Mouse (Mus musculus) embryo, embryonic 10.5 days (tissue): ENCODE data around the gene Slc12a4.

Experiments
- DNase-seq: peaks from one replicate; pipeline ENCODE4 v3.0.0-alpha.2; 2015; ENCODE audit warnings: low spot score

Slc12a4 gene

GRCm38 (mm10) chr8:105969367-105969766 is 3.5 kb upstream of the Slc12a4 start:
- DNase-seq = no peak

GRCm38 (mm10) chr8:105966692-105967311 is 905 bp upstream of the Slc12a4 start:
- peak; percentile 63 for DNase-seq

DNA sequence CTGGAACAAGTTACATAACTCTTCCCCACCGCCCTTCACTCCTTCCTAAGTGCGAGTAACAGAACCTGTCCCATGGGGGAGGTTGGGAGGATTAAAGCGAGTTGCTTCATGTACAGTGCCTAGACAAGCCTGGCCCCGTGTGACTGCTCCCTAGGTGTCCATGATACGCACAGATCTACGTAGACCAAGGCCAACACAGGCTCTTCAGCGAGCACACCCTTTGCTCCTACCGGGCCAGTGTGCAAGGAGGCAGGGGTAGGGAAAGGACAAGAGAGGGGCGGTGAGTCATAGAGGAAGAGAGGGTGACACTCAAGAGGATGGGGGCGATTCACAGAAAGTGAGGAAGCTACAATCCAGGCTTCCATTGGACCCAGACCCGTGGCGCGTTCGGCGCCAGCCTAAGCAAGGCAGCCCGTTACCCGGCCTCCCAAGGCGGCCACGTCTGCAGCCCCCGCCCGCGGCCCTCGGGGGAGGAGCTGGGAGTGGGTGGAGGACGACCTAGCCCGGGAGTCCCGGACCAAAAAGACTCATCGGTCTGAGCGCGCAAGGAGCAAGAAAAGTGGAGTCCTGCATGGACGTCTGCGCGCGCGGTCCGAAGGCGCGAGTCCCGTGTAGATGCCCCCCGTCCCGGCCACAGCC is 512 bp downstream of the Slc12a4 start:
- peak; percentile 46 for DNase-seq

DNA sequence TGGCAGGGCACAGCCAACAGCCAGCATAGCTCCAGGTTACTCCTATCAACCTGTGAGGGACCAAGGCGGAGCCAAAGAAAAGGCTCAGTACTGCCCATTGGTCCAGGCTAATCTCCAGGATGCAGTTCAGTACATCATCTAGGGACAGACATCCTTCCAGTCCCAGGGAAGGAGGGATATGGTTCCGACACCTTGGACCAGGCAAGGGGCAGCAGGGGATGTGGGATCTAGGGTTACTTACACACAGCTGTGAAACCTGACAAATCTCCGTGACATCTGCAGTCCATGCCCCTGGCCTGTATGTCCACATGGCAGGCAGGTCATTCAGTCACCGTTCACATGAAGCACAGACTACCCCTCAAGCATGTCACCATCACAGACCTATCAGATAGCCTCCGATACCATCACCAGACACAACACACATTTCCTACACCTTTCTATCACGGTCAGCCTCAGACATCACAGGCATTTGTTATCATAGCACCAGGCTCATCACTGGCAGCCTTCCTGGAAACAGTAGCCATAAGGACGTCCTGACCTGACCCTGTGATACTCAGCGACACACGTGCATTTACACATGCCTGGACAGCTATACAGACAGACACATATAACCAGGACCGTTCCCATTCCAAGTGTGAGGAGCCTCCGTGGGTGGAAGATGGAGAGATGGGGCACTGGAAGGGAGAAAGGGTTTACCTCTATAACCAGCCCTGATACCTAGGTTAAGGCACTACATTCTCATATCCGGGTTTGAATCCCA is 1.2 kb downstream of the Slc12a4 start:
- DNase-seq = peak; percentile 5

DNA sequence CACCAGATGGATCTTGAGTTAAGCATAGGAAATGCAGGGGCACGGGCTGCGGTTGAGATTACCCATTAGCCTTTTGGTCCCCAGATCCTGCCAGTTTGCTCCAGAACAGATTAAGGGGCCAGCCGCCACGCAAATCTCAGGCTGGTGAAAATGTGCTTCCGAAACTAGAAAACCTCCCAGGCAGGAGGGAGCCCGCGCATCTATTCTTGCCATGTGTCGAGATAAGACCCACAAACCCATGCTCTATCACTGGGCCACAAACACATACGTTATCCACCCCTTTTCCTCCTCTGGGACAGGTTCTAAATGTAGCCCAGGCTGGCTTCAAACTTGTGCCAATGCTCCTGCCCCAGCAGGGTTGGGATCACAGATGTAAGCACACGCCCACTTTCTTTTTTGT is 4.4 kb downstream of the Slc12a4 start:
- DNase-seq = no peak

GRCm38 (mm10) chr8:105961101-105961500 is 4.8 kb downstream of the Slc12a4 start:
- no peak for DNase-seq

DNA sequence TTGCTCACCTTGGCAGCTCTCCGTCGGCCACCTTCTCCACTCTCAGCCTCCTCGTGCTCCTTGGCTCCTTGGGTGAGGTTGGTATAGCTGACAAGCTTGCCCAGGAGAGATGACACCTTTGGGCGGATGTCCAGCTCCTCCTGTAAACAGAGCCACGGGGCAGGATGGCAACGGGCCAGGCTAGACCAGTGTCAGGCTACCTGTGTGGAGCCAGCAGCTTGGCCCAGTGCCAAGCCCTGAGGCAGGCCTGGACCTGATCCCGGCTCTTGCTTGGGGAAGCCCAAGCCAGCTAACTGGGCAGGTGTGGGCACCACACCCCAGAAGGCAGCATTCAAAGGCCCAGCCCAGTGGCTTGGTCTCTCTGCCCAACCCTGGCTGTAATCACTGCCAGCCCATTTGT is 6.5 kb downstream of the Slc12a4 start:
- DNase-seq = no peak

DNA sequence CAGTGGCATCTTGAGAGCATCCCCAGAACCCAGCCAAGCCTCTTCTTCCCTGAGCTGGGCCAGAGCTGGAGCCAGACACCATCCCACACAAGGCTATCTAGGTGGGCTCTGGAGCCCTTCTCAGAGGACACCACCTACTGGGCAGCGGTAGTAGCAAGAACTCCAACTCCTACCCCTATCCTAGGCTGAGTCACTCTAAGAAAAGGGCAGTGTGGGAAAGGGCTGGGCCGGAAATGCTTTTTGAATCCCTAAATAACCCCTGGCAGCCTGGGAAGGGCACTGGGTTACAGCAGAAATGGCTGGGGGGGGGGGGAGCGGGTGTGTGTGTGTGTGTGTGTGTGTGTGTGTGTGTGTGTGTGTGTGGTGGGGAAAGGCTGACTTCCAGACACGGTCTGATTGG is 8.1 kb downstream of the Slc12a4 start:
- no peak for DNase-seq

DNA sequence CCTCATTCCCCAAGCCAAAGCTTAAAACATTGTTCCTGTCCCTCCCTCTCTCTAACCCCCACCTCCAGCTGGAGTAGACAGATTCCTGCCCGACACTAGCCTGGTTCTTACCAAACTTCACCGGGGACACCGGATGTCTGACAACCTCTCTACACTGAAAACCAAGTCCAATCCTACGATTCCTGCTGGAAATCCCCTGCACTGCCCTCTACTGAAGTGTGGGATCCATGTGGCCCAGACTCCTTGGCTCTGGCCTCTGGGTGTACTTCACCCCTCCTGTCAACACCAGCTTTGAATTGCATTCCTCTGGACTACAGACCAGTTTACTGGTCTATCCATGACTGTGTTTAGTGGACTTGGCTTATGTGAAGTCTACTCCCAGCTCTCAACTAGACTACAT is 9.3 kb downstream of the Slc12a4 start:
- no peak for DNase-seq

- DNase-seq = peak; percentile 6
These were observed 14.7 kb downstream of the Slc12a4 start for GRCm38 (mm10) chr8:105951057-105951659.

GRCm38 (mm10) chr8:105949350-105949749 is 16.5 kb downstream of the Slc12a4 start:
- no peak for DNase-seq

DNA sequence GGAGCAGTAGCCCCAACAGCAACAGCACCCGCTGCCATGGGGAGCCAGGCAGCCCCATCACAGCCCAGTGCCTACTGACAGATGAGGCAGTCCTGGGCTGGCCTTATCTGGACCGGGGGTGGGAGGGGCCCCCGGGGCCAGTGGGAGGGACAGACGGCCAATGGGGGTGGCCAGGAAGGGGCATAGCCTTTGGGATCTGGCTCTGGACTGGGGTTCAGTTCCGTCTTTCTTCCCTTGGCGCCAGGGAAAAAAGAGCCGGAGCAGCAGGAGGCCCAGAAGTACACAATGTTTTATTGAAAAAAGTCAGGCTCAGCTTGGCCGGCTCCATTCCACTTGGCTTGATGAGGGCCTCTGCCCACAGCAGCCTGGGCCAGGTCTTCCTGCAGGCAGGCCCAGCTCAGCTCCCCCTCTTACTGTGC is 22.6 kb downstream of the Slc12a4 start, which contains the start of gene Lcat:
Gene Lcat (minus strand): TSS at position 62 of the 419 bp plus-strand sequence.
- DNase-seq = no peak

DNA sequence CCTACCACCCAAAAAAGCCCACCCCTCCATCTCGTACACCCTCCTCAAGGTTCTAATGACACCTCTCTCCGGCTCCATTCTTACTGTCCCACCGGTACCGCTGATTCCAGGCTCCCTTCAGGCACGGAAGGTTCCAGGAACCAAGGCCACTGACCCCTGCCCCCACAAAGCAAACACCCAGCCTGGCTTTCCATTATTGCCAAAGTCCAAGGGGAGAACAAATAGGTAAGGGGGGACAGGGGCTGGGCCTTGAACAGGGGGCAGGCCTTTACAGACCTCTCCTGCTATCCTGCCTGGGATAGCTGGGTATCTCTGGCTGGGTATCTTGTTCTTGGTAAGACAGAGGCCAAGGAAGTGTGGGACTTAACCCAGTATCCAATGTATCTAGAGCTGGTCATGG is 23.4 kb downstream of the Slc12a4 start:
- no peak for DNase-seq

GRCm38 (mm10) chr8:105942026-105942425 is 23.9 kb downstream of the Slc12a4 start:
- no peak for DNase-seq

DNA sequence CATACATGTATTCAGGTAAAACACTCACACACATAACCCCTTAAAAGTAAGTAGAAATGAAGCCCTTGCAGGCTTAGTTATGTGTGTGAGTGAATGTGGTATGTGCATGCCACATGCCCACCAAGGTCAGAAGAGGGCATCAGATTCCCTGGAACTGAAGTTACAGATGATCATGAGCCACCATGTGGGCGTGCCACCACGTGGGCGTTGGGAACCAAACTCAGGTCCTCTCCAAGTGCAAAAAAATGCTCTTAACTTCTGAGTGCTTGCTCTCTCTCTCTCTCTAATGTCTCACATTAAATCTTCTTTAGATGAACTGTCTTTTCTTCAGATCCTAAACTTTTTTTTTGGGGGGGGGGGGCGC is 27.6 kb downstream of the Slc12a4 start, which contains the start of gene Psmb10:
Gene Psmb10 (minus strand): TSS at position 139 of the 364 bp plus-strand sequence.
- peak; percentile 53 for DNase-seq

DNA sequence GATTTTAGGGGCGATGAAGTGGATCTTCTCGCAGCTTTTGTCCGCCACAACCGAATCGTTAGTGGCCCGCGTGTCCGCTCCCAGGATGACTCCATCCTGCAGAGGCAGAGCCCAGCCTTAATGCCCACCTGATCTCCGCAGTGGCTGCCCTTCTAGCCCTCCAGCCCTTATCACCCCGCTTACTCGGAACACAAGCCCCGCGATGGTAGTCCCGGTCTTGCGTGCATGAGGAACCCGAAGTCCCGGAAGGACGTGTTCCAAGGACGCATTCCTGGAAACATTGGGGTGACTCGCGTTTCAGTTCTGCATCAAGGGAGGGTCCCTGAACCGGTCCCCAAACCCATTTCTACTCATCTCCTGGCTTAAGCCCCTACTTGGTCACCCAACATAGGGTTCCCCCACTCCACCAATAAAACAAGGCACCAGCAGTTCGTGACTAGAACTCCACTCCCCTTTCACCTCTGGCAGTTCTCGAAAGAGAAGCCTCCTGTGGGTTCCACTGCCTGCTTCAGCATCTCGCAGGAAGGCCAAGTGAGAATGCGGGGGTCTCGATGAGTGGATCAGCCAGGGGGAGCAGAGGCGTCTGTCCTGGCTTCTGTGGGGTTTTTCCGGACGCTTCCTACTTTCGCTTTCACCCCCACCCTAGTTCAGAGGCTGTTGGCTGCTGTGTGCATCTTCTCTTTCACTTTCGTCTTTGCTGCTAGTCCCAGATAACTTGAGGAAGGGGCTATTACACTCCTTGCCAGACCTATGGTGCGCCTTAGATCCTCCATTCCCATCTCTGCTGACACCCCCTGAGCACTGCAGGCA is 28.2 kb downstream of the Slc12a4 start:
- peak; percentile 39 for DNase-seq

- DNase-seq = peak; percentile 96
These were observed 28.9 kb downstream of the Slc12a4 start for GRCm38 (mm10) chr8:105936866-105937475.

DNA sequence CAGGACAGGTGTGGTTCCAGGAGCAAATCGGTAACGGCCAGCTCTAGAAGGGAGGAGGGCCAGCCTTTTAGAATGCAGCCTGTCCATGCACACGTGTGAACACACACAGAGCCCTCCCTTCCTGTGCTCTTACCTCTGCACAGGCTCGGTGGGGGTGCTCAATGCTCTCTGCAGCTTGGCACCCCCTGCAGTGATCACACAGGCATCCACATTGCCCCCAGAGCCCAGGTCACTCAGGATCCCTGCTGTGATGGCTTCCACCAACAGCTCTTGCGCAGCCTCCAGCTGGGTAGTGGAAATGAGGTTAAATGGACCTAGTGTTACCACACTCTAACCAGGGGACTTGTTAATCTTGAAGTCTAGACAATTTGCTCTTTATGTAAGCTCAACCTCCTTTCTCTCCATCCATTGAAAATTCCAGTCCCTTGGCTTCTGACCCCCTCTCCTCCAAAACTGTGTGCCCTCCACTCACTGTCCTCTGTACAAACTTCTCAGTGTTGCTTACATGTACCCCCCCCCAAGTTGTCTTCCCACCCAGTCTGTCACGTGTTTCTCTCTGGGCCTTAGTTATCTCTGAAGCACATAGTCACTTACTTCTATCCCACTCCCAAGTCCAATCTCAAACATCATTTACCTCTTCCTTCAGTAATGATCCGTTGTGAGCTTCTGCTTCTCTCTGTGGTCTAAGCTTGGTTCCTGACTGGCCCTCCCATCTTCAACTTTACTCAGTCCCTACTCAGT is 29.9 kb downstream of the Slc12a4 start:
- no peak for DNase-seq

DNA sequence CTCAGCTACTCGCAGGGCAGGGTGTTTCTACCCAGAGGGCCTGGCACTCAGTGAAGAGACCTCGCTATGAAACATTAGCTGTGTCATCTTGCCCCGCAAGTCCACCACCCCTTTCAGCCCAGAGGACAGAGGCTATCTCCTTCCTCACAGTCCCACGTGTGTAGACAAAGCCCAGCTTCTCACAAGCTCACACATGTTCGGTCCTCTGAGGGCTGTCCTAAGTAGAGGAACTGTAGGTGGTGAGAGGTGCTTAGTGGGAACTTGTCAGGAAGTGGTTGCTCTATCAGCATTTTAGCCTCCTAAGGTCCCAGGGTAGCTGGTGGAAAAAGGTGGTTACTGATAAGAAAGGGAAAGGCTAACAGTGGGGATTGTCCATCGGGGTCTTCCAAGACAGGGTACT is 30.8 kb downstream of the Slc12a4 start:
- no peak for DNase-seq

DNA sequence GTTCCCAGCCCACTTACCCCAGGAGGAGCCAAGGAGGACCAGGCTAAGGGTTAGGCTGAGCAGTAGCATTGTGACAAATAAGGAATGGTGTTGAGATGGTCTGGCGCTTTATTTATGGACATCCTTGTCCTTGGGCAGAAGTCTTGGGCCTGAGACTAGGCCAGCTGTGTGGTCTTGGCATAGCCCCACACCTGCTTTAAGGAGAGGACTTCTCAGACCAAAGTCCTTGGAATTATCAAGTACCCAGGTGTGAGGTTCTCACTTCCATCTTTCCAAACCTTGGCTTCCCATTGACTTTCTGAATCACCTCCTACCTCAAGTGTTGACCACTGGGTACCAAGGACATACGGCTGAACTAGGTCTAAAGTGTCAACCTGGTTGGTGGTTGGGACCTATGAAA is 32.1 kb downstream of the Slc12a4 start, which contains the start of gene Ctrl:
Gene Ctrl (minus strand): TSS at position 101 of the 400 bp plus-strand sequence.
- no peak for DNase-seq

- DNase-seq = no peak
These were observed 33.4 kb downstream of the Slc12a4 start for GRCm38 (mm10) chr8:105932525-105932924.
